In the genomic region with DNA sequence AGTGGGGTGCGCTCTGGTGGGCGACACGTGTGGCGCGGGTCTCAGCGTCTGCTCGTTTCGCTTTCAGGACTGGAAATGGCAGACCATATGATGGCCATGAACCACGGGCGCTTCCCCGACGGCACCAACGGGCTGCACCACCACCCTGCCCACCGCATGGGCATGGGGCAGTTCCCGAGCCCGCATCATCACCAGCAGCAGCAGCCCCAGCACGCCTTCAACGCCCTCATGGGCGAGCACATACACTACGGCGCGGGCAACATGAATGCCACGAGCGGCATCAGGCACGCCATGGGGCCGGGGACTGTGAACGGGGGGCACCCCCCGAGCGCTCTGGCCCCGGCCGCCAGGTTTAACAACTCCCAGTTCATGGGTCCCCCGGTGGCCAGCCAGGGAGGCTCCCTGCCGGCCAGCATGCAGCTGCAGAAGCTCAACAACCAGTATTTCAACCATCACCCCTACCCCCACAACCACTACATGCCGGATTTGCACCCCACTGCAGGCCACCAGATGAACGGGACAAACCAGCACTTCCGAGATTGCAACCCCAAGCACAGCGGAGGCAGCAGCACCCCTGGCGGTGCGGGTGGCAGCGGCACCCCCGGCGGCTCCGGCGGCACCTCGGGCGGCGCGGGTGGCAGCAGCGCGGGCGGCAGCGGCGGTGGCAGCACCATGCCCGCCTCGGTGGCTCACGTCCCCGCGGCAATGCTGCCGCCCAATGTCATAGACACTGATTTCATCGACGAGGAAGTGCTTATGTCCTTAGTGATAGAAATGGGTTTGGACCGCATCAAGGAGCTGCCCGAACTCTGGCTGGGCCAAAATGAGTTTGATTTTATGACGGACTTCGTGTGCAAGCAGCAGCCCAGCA, we compare ENCODE assay signal across 8 mouse cellular contexts. TPM values are rescaled to one million over a fixed set of nuclear protein-coding genes. Genes with fewer than 3 reads are reported as not detected.
DNase-seq lines count a peak whose midpoint lies in the region; ATAC-seq and TF ChIP-seq lines count a peak whose summit lies in the region.

No protein-coding gene starts in this region.

- H3K9me3 ChIP-seq in forebrain, embryonic 12.5 days = no peaks in the 10 kb centered on the region
- no peaks in the 10 kb centered on the region for H3K9me3 ChIP-seq in heart, postnatal 0 days (replicated peaks; ENCODE audit: control insufficient read depth, low read length)
- H3K9me3 ChIP-seq in neural tube, embryonic 14.5 days (ENCODE audit: control insufficient read depth, low read length) = no peaks in the 10 kb centered on the region

- H3ac ChIP-seq in C2C12 (ENCODE audit: control insufficient read depth, insufficient read length, low read depth) = peak overlapping the region; percentile 66

- peaks cover 37% of the 10 kb centered on the region for H3K79me2 ChIP-seq in C2C12 (ENCODE audit: control insufficient read depth, insufficient read depth)

- H3K4me1 ChIP-seq in bone marrow, adult 2 months (ENCODE audit: control insufficient read depth, insufficient read depth, low read length) = no peaks in the 10 kb centered on the region
- H3K4me1 ChIP-seq in forebrain, embryonic 12.5 days = peaks cover 27% of the 10 kb centered on the region
- H3K4me1 ChIP-seq in heart, postnatal 0 days (ENCODE audit: control insufficient read depth, insufficient read depth) = peaks cover 21% of the 10 kb centered on the region
- peaks cover 24% of the 10 kb centered on the region; the same call in 1 of the 2 replicates for H3K4me1 ChIP-seq in neural tube, embryonic 14.5 days (ENCODE audit: control insufficient read depth, insufficient read depth, low read length)

- peak overlapping the region; percentile 72 for H3K4me2 ChIP-seq in forebrain, embryonic 12.5 days
- peak overlapping the region; percentile 96 for H3K4me2 ChIP-seq in heart, postnatal 0 days (ENCODE audit: low read depth, low read length)
- peak overlapping the region; percentile 62 for H3K4me2 ChIP-seq in neural tube, embryonic 14.5 days (ENCODE audit: low read depth, low read length)

- H3K9ac ChIP-seq in forebrain, embryonic 12.5 days = peak overlapping the region; percentile 93
- H3K9ac ChIP-seq in heart, postnatal 0 days (replicated peaks; ENCODE audit: low read depth, low read length) = peak overlapping the region; percentile 97
- peak overlapping the region; percentile 96 for H3K9ac ChIP-seq in neural tube, embryonic 14.5 days (replicated peaks; ENCODE audit: low read depth, low read length)

- H3K4me3 ChIP-seq in C2C12 (ENCODE audit: insufficient read depth, poor library complexity, severe bottlenecking) = peak overlapping the region; percentile 92
- peak overlapping the region; percentile 99 for H3K4me3 ChIP-seq in bone marrow, adult 2 months (replicated peaks; ENCODE audit: control insufficient read depth, low read depth, low read length)
- peak overlapping the region; percentile 90 for H3K4me3 ChIP-seq in forebrain, embryonic 12.5 days (replicated peaks)
- peak overlapping the region; percentile 93 for H3K4me3 ChIP-seq in heart, postnatal 0 days (ENCODE audit: low read depth, low read length)
- peak overlapping the region; percentile 94 for H3K4me3 ChIP-seq in neural tube, embryonic 14.5 days (ENCODE audit: low read depth, low read length)

- 0% methylated on average over 65 of the region's 65 CpGs for WGBS in bone marrow, adult 2 months
- under 1% methylated on average over 61 of the region's 65 CpGs for WGBS in forebrain, embryonic 12.5 days
- WGBS in heart, postnatal 0 days = under 1% methylated on average over 62 of the region's 65 CpGs
- WGBS in neural tube, embryonic 14.5 days = under 1% methylated on average over 65 of the region's 65 CpGs

- TF ChIP-seq CTCF in C2C12 (IDR thresholded peaks at IDR 0.05; ENCODE audit: control insufficient read depth, insufficient read depth, insufficient read length) = peak; percentile 85
- TF ChIP-seq CTCF in bone marrow, adult 2 months (IDR thresholded peaks at IDR 0.05; ENCODE audit: control insufficient read depth, insufficient read depth, low read length) = peak; percentile 69
- TF ChIP-seq CTCF in heart, postnatal 0 days (IDR thresholded peaks at IDR 0.05; ENCODE audit: low read depth) = peak; percentile 32

- H3K79me3 ChIP-seq in C2C12 (ENCODE audit: low read depth) = peaks cover 32% of the 10 kb centered on the region

- no peaks in the 10 kb centered on the region for H3K27me3 ChIP-seq in C2C12 (ENCODE audit: control insufficient read depth, insufficient read depth, insufficient read length)
- H3K27me3 ChIP-seq in forebrain, embryonic 12.5 days = no peaks in the 10 kb centered on the region
- H3K27me3 ChIP-seq in heart, postnatal 0 days (ENCODE audit: control insufficient read depth, insufficient read depth, low read length) = no peaks in the 10 kb centered on the region
- no peaks in the 10 kb centered on the region for H3K27me3 ChIP-seq in neural tube, embryonic 14.5 days (ENCODE audit: control insufficient read depth, insufficient read depth, low read length)

- no peak for TF ChIP-seq EP300 in heart, postnatal 0 days (IDR thresholded peaks at IDR 0.05; ENCODE audit: low read depth)

- peak; percentile 17 for ATAC-seq in forebrain, embryonic 12.5 days (ENCODE audit: low FRiP score)
- ATAC-seq in heart, postnatal 0 days (ENCODE audit: insufficient read depth, low read depth) = peak; percentile 10
- ATAC-seq in neural tube, embryonic 14.5 days (ENCODE audit: low read depth) = peak; percentile 25

- peaks cover 27% of the 10 kb centered on the region for H3K36me3 ChIP-seq in C2C12 (ENCODE audit: control insufficient read depth, insufficient read depth)
- H3K36me3 ChIP-seq in forebrain, embryonic 12.5 days (replicated peaks) = no peaks in the 10 kb centered on the region
- no peaks in the 10 kb centered on the region for H3K36me3 ChIP-seq in heart, postnatal 0 days (replicated peaks; ENCODE audit: control insufficient read depth, insufficient read depth, low read length)
- H3K36me3 ChIP-seq in neural tube, embryonic 14.5 days (ENCODE audit: control insufficient read depth, insufficient read depth, low read length) = no peaks in the 10 kb centered on the region

- no peak; the same call in 1 of the 2 replicates for TF ChIP-seq POLR2A in bone marrow, adult 2 months (IDR thresholded peaks at IDR 0.05; ENCODE audit: borderline replicate concordance, control insufficient read depth, low read depth, low read length)

- DNase-seq in heart, postnatal 0 days (ENCODE audit: low spot score) = peak; percentile 51
- peak; percentile 77 to 84 for DNase-seq in kidney, postnatal 4 days
- peak; percentile 71 to 75 for DNase-seq in lung, adult 18-20 months
- peak; percentile 79 for DNase-seq in testis, postnatal 10 days (ENCODE audit: low spot score)

- H3K27ac ChIP-seq in bone marrow, adult 2 months (ENCODE audit: control insufficient read depth, insufficient read depth, low read depth, low read length, poor library complexity) = peak overlapping the region; percentile 100
- H3K27ac ChIP-seq in forebrain, embryonic 12.5 days = peak overlapping the region; percentile 99
- peak overlapping the region; percentile 100 for H3K27ac ChIP-seq in heart, postnatal 0 days (ENCODE audit: low read depth)
- H3K27ac ChIP-seq in neural tube, embryonic 14.5 days (ENCODE audit: low read depth, low read length) = peak overlapping the region; percentile 98

TF ChIP-seq in C2C12, 6 proteins besides CTCF, POLR2A, EP300 and RAD21:
- TF ChIP-seq MYOD1 (IDR thresholded peaks at IDR 0.05; ENCODE audit: control insufficient read depth, insufficient read length, low read depth) (no peak), FOSL1 (IDR thresholded peaks at IDR 0.05; ENCODE audit: insufficient read depth, low read length, poor library complexity, severe bottlenecking) (no peak), USF1 (IDR thresholded peaks at IDR 0.05; ENCODE audit: low read depth) (no peak), MAX (IDR thresholded peaks at IDR 0.05) (peak; percentile 28), CEBPB (IDR thresholded peaks at IDR 0.05; ENCODE audit: low read depth) (no peak)

RNA-seq across cellular contexts. Expression of gene Cited2, which starts 1.1 kb away (rescaled TPM):
- 136 TPM for polyA plus RNA-seq in C2C12 (2012; fragmentation: generic; extraction: Trizol)
- 18.5 and 49.1 TPM in 2 replicates for polyA plus RNA-seq in bone marrow, adult 2 months (2011; ENCODE audit: insufficient read depth, insufficient read length, low replicate concordance, missing spikeins)
- 67.6 and 74.3 TPM in 2 replicates for polyA plus RNA-seq in forebrain, embryonic 12.5 days (2016; fragmentation: Nextera tagmentation; extraction: Ambion mirVana)
- 57.6 and 63.6 TPM in 2 replicates for total RNA-seq in heart, postnatal 0 days (2014; rRNA removed; ENCODE audit: low replicate concordance)
- polyA plus RNA-seq in heart, postnatal 0 days (2015; fragmentation: Nextera tagmentation; extraction: Ambion mirVana) = 15.8 and 23.1 TPM in 2 replicates
- 75.1 and 89.7 TPM in 2 replicates for polyA plus RNA-seq in neural tube, embryonic 14.5 days (2014; fragmentation: Nextera tagmentation; extraction: Ambion mirVana)

Comparison
In these comparisons a context has a peak if more than half of its experiments do, and no peak if none do; other contexts are left out.
1. Peak in every context shown above with its lines: DNase-seq, ATAC-seq, H3K4me3 ChIP-seq and H3K27ac ChIP-seq.
2. CTCF ChIP-seq: peak in every context shown above with its lines; median percentile 85 in C2C12; 69 in bone marrow, adult 2 months; 32 in heart, postnatal 0 days.